Mouse (Mus musculus): ENCODE data around the gene Clip2. TPM values are rescaled to one million over a fixed set of nuclear protein-coding genes. Genes with fewer than 3 reads are reported as not detected.

The Clip2 gene
- polyA plus RNA-seq, 1 experiment from 2014 or later = 6.6 TPM

DNA sequence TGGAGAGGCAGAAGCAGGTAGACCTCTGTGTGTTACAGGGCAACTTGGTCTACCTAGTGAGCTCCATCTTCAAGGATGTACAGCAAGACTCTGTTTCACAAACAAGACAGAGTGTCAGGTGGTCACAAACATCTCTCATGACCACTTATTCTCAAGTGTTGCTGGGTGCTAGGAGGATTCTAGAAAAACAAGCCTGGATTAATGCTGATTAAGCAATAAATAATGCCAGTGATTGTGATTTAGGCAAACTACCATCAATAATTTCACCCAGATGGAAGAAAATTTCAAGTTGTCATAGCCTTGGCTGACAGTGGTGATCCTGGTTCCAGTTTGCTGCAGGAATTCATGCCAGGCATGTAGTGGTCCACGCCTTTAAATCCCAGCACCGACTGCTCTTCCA is 12.0 kb upstream of the Clip2 start:
- H3K36me3 ChIP-seq (ENCODE audit: insufficient read depth) = no peaks in the 10 kb centered on the region
- H3K9me3 ChIP-seq (ENCODE audit: low read depth, low read length) = no peaks in the 10 kb centered on the region
- no peak overlapping the region for H3K9ac ChIP-seq
- no peak overlapping the region for H3K4me2 ChIP-seq
- H3K4me1 ChIP-seq (ENCODE audit: insufficient read depth) = peaks cover 2% of the 10 kb centered on the region; the same call in 1 of the 2 replicates
- WGBS = 96% methylated on average over 2 of the region's 2 CpGs
- ATAC-seq (ENCODE audit: insufficient read depth) (no peak), DNase-seq (no peak)
- TF ChIP-seq CTCF (IDR thresholded peaks at IDR 0.05; ENCODE audit: low read depth) = no peak
- H3K4me3 ChIP-seq (ENCODE audit: low read depth, low read length) = no peak overlapping the region
- no peak overlapping the region for H3K27ac ChIP-seq (ENCODE audit: low read depth)
- H3K27me3 ChIP-seq (ENCODE audit: insufficient read depth, low read length) = no peaks in the 10 kb centered on the region

DNA sequence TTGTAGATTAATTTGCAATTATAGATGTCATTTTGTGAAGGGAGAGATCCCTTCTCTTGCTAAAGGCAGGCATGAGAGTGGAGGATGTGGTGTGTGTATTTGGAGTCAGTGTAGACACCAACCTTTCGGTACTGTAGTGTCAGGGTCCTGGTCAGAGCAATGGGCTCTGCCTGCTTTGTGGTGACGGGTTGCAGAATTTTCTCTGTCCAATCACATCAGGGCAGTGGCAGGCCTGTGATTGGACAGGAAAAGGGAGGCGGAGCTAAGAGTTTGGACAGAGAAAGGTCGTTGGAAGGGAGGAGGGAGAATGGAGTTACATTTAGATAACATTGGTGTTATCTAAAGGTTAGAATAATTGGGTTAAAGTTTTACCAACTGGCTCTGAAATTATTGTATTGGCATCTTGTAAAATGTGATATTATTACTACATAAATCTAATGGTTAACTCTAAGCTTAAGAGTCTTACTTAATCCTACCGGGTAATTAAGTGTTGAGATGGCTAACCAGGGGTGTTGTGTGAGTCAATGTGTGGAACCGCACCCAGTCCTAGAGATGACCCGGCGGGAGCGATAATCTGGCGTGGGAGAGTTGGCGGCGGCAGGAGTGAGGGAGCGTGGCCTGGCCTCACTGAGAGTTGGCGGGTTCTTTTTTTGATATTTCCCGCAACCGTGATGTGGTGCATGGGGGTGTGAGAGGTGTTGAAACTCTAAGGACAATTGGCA is 8.4 kb upstream of the Clip2 start:
- Histone ChIP-seq H3K4me3 (ENCODE audit: low read depth, low read length) (no peak overlapping the region), H3K9me3 (ENCODE audit: low read depth, low read length) (no peaks in the 10 kb centered on the region), H3K27ac (ENCODE audit: low read depth) (no peak overlapping the region), H3K4me1 (ENCODE audit: insufficient read depth) (no peaks in the 10 kb centered on the region), H3K27me3 (ENCODE audit: insufficient read depth, low read length) (no peaks in the 10 kb centered on the region), H3K36me3 (ENCODE audit: insufficient read depth) (no peaks in the 10 kb centered on the region), H3K4me2 (no peak overlapping the region), H3K9ac (no peak overlapping the region)
- ATAC-seq (ENCODE audit: insufficient read depth) (no peak), DNase-seq (no peak)
- WGBS = 70% methylated on average over 16 of the region's 16 CpGs
- TF ChIP-seq CTCF (IDR thresholded peaks at IDR 0.05; ENCODE audit: low read depth) = no peak

DNA sequence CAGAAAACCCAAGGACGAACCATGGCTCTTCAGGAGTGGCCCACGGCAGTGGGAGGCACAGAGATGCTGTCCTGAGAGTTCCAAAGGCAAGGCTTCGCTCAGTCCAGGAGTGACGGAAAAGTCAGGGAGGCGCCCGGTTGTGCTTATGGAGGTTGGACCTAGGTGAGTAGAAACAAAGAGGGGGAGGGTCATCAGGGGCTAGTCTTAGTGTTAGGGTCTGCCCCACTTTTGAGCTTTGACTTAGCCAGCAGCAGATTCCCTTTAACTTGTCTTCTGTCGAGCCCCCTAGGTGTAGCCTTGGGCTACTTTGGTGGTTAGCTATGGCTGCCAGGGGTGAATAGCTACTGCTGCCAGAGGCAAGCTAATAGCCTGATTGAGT is 7.8 kb upstream of the Clip2 start, which contains the start of gene Syna:
Gene Syna (minus strand): TSS at position 101 of the 379 bp plus-strand sequence.
- no peaks in the 10 kb centered on the region for H3K36me3 ChIP-seq (ENCODE audit: insufficient read depth)
- 0 out of 2 replicates have a peak, but pooled peaks cover 3% of the 10 kb centered on the region for H3K4me1 ChIP-seq (ENCODE audit: insufficient read depth)
- no peak within 1 kb of the TSS for H3K4me3 ChIP-seq (ENCODE audit: low read depth, low read length)
- ATAC-seq (ENCODE audit: insufficient read depth) (no peak), DNase-seq (no peak)
- H3K4me2 ChIP-seq = no peak within 1 kb of the TSS
- H3K27ac ChIP-seq (ENCODE audit: low read depth) = no peak within 1 kb of the TSS
- no peaks in the 10 kb centered on the region for H3K27me3 ChIP-seq (ENCODE audit: insufficient read depth, low read length)
- H3K9me3 ChIP-seq (ENCODE audit: low read depth, low read length) = no peaks in the 10 kb centered on the region
- 89% methylated on average over 7 of the region's 7 CpGs for WGBS
- TF ChIP-seq CTCF (IDR thresholded peaks at IDR 0.05; ENCODE audit: low read depth) = no peak
- H3K9ac ChIP-seq = no peak within 1 kb of the TSS

DNA sequence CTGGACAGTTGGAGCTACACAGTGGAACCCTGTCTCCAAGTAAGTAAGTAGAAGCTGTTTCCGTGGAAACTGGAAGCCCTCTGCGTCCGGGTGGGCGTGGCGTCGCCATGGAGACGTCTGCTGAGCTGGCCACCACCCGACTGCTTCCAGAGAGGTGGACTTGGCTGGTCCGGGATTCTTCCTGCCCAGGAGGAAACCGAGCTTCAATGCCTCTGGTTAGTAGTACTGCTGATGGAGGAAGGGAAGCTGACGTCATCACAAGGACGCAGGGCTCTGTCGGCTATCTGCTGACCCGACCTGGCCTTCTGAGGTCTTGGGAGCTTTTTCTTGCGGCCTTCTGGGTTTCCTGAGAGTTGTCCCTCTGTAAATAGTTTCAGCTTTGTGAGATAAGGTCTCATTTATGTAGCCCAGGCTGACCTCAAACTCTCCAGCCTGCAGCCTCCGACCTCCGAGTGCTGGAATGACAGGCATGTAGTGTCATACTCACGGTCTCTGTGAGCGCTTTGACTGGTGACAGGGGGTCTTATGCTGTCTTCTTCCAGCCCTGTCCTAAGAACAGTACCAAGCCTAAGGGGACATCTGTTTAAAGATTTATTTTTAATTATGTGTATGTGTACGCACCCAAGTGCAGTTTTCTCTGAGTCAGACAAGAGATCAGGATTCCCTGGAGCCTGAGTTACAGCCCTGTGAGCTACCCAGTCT is 3.4 kb upstream of the Clip2 start:
- H3K27ac ChIP-seq (ENCODE audit: low read depth) = peak overlapping the region; percentile 65; the same call in 1 of the 2 replicates
- H3K27me3 ChIP-seq (ENCODE audit: insufficient read depth, low read length) = no peaks in the 10 kb centered on the region
- no peaks in the 10 kb centered on the region for H3K9me3 ChIP-seq (ENCODE audit: low read depth, low read length)
- ATAC-seq (ENCODE audit: insufficient read depth) = peak; percentile 11; the same call in 1 of the 2 replicates
- DNase-seq = peak; percentile 92
- no peak overlapping the region; the same call in 1 of the 2 replicates for H3K9ac ChIP-seq
- H3K4me3 ChIP-seq (ENCODE audit: low read depth, low read length) = no peak overlapping the region
- WGBS = 5% methylated on average over 20 of the region's 20 CpGs
- no peaks in the 10 kb centered on the region for H3K36me3 ChIP-seq (ENCODE audit: insufficient read depth)
- peaks cover 13% of the 10 kb centered on the region for H3K4me1 ChIP-seq (ENCODE audit: insufficient read depth)
- peak overlapping the region; percentile 48 for H3K4me2 ChIP-seq
- TF ChIP-seq CTCF (IDR thresholded peaks at IDR 0.05; ENCODE audit: low read depth) = no peak

DNA sequence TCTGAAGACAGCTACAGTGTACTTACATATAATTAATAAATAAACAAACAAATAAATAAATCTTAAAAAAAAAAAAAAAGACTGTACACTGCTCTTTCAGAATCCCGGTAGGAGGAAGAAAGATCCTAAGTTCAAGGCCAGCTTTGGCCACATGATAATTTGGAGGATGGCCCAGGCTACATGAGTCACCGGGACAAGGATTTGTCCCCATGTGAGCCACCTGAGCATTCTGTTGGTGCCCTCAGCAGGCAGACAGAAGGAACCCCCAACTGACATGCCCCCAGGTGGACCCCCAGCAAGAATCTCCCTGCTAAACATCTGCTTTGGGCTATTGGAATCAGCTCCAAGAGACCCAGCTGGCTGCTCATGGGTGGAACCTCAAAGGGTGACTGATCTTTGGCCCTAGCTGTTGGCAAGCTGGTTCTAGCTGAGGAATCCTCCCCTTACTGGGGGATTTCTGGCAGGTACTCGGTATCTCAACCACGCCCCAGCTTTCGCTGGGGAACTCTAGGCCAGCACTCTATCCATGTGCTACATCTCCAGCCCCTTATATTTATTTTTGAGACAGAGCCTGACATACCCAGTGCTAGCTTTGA is 1.8 kb upstream of the Clip2 start:
- no peak overlapping the region for H3K9ac ChIP-seq
- 86% methylated on average over 5 of the region's 5 CpGs for WGBS
- H3K4me2 ChIP-seq = no peak overlapping the region
- DNase-seq = no peak
- H3K27me3 ChIP-seq (ENCODE audit: insufficient read depth, low read length) = no peaks in the 10 kb centered on the region
- H3K36me3 ChIP-seq (ENCODE audit: insufficient read depth) = no peaks in the 10 kb centered on the region
- no peak for TF ChIP-seq CTCF (IDR thresholded peaks at IDR 0.05; ENCODE audit: low read depth)
- no peak overlapping the region for H3K27ac ChIP-seq (ENCODE audit: low read depth)
- ATAC-seq (ENCODE audit: insufficient read depth) = no peak
- H3K4me1 ChIP-seq (ENCODE audit: insufficient read depth) = peaks cover 18% of the 10 kb centered on the region
- no peaks in the 10 kb centered on the region for H3K9me3 ChIP-seq (ENCODE audit: low read depth, low read length)
- no peak overlapping the region for H3K4me3 ChIP-seq (ENCODE audit: low read depth, low read length)

DNA sequence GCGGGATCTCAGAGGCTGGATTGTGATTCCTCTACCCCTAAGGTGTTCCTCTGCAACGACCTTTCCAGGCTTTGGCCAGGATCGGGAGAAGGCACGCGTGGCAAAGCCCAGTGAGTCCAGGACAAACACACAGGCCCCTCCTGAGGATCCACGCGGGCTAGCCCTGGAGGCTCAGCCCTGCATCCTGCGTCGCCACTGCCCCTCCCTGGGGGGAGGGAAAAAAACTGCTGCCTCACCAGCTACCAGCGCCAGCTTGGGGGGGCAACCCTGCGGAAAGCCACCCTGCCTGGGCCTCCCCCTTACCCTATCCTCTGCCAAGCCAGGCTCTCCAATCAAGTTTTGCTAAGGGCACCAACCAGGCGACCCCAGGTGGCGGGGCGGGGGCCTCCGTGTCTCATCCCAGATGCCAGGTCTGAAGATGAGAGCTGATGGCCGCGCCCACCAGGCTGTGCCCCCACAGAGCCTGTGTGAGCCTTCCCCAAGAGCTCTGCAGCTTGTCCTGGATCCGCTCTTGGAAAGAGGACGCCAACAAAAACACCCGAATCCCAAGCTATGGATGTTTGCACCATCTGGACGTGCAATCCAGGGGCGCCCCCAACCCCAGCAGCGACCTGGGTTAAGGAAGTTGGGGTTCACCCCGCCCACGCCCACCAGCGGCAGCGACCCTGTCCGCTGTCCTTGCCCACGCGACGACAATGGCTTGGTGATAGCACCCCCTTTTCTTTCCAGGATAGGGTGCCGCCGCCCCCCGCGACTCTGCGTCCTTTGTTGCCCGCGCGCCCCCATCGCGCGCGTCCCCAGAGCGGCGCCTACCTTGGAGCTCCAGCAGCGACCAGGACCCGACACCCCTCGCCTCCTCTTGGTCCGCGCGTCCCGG is 763 bp downstream of the Clip2 start:
- H3K9ac ChIP-seq = peak overlapping the region; percentile 89
- H3K4me2 ChIP-seq = peak overlapping the region; percentile 77
- H3K4me3 ChIP-seq (ENCODE audit: low read depth, low read length) = peak overlapping the region; percentile 83
- no peak for TF ChIP-seq CTCF (IDR thresholded peaks at IDR 0.05; ENCODE audit: low read depth)
- peak overlapping the region; percentile 96 for H3K27ac ChIP-seq (ENCODE audit: low read depth)
- no peaks in the 10 kb centered on the region for H3K36me3 ChIP-seq (ENCODE audit: insufficient read depth)
- H3K4me1 ChIP-seq (ENCODE audit: insufficient read depth) = peaks cover 22% of the 10 kb centered on the region
- ATAC-seq (ENCODE audit: insufficient read depth) (peak; percentile 8; the same call in 1 of the 2 replicates), DNase-seq (peak; percentile 63)
- H3K27me3 ChIP-seq (ENCODE audit: insufficient read depth, low read length) = no peaks in the 10 kb centered on the region
- under 1% methylated on average over 52 of the region's 52 CpGs for WGBS
- no peaks in the 10 kb centered on the region for H3K9me3 ChIP-seq (ENCODE audit: low read depth, low read length)

All from lung, embryonic 14.5 days (tissue).